Mouse (Mus musculus) lung, adult 2 months (tissue): ENCODE measurements around the gene Rnf222.
"Not testable (repeated sequence)": the region's sequence is repeated elsewhere in the genome, so short reads cannot be mapped to it uniquely, and the experiment has no call there.

Experiments
- CTCF ChIP-seq: fragments of 200-500 bp; IDR thresholded peaks from 2 replicates; pipeline ENCODE4 v1.5.1; 2011; ENCODE audit warnings: mild to moderate bottlenecking, low read length, control low read depth; ENCODE audit not compliant: insufficient read depth
- POLR2A ChIP-seq: fragments of 200-500 bp; IDR thresholded peaks from 2 replicates; pipeline ENCODE4 v1.6.1; 2011; ENCODE audit warnings: low read depth, mild to moderate bottlenecking, control low read depth, low read length, borderline replicate concordance; ENCODE audit errors: extremely low read depth

GRCm38 (mm10) chr11:68936951-68937350, 48.6 kb downstream of the Rnf222 start:
- not testable (repeated sequence) for TF ChIP-seq CTCF, POLR2A
